Mouse (Mus musculus) retina, embryonic 14.5 days (tissue): ENCODE results near the gene Arfip2.
A peak's percentile ranks its signal among the peaks of the same experiment; 100 is the strongest.

Source experiments
- DNase-seq: peaks from one replicate; pipeline ENCODE4 v3.0.0-alpha.2; 2015; ENCODE audit warnings: low spot score

Arfip2 gene

DNA sequence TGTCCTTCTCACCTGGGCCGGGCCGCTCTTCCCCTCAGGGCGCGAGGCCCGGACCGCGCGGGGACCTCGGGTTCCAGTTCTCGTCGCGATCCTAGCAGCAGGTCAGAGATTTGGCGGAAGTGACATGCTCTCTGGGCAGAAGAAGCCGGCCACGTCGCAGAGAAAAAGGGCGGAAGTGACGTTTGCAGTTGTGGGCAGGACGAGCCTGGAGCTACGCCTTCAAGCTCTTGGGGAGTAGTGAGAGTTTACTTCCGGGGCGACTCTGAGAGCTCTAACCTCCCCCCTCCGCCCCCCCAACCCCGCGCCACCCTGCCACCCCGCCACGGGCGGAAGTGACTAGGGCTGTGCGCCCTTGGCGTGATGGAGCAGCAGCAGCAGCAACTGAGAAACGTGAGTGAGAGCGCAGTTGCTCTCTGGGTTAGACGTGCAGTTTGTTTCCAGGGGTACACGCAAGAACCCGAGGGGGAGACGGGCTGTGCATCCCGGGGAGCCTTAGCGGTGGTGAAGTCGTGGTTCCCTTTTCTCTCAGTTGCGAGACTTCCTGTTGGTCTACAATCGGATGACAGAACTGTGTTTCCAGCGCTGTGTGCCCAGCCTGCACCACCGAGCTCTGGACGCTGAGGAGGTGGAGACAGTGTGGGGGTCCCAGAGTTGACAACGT lies at the start of gene Arfip2, which contains the start of gene Gm45799:
Arfip2 (minus strand) TSS at position 184 of the 661 bp plus-strand sequence.
Gm45799 (plus strand) TSS at position 320 of the 661 bp plus-strand sequence.
- peak; percentile 99 for DNase-seq

DNA sequence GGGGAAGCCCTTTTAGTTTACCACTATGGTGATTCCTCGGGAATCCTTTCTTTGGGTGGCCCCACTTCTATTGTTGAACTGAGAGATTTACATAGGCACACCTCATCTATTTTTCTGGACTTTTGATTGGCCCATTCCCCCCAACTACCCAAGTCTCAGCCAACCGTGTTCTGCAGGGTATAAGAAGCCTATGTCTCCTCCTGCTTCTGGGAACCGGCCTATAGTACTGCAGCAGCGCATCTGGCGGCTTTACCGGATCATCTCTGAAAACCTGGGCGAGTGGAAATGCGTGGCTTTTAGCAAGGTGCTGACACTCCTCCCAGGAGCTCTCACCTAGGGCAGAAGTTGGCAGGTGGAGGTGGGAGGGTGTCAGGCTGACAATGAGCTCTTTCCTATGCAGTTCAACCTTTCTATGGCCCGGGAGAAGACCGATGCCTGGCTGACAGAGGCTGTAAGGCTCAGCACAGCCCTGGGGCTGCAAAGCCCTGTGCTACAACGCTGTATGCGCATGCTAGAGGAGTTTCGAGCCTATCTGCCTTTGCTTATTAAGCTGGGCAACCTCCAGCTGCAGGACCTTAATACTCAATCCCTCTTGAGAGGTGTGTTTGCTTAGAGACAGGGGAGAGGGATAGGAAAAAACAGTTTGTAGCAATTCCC lies 45.5 kb upstream of the Arfip2 start:
- peak; percentile 16 for DNase-seq

DNA sequence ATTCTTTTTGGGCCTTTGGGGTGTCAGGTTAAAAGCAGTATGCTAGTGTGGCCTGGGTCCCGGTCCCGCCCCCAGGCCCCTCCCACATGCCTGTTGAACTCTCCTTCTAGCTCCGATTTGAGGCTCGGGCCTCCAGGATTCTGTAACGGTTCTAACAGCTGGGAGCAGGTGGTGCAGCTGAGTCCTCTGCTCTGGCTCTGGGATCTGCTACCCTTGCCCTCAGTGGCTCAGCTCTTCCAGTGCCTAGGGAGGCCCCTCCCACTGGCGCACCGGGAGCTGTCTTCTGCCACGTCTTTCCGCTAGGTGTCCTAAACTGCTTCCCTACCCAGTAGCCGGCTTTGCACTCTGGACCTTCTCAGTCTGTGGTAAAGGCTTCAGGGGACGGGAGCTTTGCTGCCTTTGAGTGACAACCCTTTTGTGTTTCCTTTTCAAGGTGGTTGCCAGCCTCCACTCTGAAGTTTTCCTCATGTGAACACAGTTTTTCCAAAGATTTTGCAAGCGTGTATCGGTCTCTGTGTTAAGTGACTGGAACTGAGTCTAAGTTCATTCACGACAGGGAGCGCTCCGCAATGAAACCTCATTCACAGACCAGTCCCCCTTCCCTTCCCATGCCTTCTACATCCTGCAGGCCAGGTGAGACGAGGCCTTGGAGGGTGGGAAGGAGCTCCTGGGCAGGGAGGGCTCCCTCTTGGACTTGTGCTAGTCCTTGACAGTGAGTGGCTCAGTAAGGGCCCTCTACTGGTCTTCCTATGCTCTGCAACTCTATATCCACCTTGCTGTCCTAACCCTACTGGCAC lies 10.6 kb upstream of the Arfip2 start, which contains the start of gene Dnhd1:
Dnhd1 (plus strand) TSS at position 189 of the 797 bp plus-strand sequence.
- peak; percentile 80 for DNase-seq

DNA sequence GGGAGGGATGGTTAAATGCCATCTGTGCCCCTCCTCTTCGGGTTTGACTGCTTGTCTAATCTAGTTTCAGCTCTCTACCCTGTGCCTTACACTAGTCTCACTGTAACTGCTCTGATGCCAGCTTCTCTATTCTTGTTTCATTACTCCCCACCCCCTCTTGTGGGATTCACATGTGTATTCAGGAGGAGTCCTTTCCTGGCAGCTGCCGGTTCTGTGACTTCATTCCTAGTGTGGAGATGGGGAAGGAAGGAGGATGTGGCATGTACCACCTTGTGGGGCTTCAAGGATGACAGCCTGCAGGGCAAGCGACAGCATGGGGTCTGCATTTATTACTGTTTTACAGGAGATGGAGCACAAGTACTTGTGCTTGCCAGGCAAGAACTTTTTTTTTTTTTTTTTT lies 1.7 kb upstream of the Arfip2 start:
- DNase-seq = no peak

DNA sequence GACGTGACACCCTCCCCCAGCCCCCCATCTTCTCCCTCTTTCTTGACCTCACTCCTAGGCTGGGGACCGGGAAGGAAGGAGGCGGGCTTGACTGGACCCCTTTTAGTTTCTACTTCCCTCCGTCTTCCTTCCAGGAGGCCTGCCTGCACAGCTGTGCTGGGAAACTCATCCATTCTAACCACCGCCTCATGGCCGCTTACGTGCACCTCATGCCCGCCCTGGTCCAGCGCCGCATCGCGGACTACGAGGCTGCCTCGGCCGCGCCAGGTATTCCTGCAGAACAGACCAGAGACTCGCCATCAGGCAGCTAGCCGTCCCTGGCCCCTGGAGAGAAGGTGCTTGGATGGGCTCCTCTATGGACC lies 659 bp upstream of the Arfip2 start:
- DNase-seq = no peak

DNA sequence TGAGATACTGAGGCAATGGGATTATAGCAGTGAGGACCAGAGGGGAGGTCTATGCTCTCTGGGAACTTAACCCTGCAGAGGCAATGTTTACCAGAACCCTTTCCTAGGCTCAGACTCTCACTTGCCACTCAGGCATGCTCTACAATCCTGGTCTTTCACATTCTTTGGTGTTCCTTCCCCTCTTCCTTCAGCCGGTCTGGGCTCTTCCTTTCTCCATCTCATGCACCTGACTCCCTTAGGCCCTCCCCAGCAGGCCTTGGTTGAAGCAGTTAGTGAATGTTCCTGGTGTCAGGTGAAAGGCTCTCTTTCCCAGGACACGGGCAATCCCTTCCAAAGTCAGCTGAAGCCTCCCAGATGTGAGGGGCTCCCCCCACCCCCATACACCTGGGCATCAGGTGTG lies 460 bp downstream of the Arfip2 start, which contains the start of gene Timm10b:
Timm10b (plus strand) TSS at position 301 of the 400 bp plus-strand sequence.
- no peak for DNase-seq

DNA sequence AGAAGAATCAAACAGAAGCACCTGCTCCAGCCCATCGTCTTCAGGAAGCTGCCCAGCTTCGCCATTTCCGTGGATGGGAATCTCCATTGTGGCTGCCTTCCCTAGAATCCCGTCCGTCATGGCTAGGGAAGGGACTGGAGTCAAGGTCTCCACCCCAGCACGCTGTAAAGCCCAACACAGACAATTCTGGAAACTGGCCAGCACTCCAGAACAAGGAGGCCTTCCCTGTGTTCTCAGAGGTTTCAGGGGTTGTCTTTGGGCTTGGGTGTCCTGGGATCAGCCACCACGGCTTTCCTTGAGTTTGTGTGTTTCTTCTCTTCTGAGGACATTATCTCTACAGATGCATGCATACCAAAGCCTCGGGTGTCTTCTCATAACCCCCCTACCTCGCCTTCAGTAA lies 912 bp downstream of the Arfip2 start:
- DNase-seq = no peak

DNA sequence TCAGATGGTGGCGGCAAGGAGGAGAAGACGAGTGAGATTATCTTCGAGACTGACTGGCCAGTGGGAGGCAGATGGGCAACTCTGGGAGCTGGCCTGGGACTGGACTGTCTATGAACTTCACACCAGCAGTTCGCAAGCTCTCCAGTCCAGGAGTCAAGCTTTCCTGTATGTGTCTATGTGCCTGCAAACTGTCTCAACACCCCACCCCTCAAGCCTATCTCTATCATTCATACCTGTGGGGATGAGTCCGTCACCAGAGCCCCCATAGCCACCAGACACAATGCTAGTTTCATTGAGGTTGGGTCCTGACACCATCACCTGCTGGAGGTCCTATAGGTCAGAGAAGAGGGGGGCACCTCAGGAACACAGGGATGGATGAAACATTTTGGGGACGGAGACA lies 1.4 kb downstream of the Arfip2 start:
- DNase-seq = no peak

DNA sequence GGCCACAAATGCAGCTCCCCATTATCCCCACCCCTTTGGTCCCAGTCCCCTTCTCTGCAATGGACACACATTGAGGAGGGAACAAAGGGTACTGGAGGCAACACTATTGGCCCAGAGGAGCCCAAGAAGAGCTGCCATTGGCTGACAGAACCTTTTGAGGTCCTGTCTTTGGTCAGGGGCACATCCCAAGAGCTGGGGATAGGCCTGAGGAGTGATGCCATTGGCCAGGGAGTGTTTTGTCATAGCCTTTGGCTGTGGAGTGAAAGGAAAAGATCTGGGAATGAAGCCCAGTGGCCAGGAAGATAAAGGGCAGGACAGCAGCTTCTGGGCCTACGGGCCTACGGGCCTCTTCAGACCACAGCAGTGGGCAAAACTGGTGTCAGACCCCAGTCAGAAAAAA lies 4.5 kb downstream of the Arfip2 start:
- no peak for DNase-seq

DNA sequence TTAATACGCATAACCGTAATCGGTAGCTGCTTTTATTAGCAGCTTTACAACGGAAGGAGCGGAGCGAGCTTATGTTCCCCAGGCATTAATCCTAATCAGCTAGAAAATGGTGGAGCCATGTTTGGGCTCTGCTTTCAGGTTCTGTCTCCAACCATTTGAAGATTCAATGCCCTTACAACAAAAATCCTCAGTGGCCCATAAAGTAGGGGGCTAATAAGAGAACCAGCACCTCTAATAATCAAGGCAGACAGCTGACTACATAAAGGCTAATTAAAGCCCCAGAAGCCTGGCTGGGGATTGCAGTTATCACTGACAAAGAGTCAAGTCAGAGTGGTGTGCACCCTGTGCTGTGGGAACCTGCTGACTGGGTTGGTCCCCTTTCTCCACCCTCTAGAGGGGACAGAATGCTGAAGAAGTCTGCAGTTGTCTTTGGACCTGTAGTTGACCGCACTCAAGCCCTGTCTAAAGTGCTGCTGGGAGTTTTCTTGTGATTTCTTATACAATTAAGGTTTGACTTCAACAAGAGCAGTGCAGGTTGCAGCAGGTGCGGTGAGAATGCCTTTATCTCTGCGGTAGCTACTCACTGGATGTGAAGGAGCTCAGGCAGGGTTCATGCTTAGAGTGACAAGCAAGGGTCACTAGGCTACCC lies 5.8 kb downstream of the Arfip2 start:
- peak; percentile 22 for DNase-seq

DNA sequence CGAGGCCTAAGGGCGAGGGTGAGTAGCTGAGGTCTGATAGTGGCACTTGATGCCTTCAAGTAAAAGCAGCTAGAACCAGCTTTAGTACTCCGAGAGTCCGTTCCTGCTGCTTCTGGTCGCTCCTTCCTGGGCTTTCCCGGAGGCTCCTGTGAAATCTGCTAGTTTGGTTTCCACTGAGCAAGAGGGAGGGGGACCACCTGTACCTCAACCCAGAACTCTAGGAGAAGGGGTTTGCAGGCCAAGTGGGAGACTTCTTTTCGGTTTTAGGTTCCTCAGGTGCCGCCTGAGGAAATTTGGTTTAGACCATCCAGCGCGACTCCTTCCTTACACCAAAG lies 6.4 kb downstream of the Arfip2 start:
- DNase-seq = no peak

DNA sequence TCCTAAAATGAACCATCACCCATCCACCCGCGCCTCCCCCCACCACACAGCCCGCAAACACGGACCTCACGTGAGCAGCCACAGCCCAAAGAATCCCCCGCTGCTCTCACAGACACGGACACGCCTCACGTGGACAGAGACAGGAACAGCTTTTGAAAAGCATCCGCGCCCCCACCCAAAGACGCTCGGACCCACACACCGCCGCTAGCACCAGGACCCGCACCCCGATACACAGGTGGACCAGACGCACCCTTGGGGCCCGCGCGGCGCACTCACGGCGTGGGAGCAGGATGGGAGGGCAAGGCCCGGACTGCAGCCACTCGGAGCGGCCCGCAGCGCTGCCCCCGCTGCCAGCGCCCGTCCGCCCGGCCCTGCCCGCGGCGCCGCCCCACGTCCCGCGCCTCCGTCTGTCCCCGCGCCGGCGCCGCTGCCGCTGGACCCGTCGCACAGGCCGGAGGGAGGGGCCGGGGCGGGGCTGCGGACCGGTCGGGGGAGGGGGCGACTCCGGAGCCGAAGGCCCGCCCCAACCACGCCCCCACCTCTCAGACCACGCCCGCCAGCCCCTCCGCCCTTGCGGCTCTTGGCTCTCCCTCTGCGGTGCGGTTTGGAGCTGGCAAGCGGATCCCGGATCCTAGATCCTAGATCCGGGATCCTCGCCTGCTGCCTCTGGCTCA lies 7.0 kb downstream of the Arfip2 start, which contains the start of gene Trim3:
Trim3 (minus strand) TSS at position 445 of the 674 bp plus-strand sequence.
- peak; percentile 92 for DNase-seq

DNA sequence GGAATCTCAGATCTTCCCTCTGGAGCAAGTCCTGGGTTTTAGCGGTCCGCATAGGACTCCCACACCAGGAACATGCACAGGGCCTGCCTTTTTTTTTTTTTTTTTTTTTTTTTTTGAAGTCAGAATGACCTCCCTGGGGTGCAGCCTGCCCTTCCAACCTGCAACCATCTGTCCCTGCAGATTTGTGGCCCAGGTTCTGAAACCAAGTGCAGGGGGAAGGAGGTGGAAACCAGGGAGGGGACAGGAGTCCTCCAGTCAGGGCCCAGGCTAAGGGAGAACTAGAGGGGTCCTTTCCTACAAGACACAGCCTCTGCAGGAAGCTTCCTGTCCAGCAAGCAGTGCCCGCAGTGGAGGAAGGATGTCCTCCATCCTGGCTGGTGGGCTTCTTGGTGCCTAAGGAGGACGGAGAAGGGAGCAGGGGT lies 7.7 kb downstream of the Arfip2 start:
- DNase-seq = no peak

DNA sequence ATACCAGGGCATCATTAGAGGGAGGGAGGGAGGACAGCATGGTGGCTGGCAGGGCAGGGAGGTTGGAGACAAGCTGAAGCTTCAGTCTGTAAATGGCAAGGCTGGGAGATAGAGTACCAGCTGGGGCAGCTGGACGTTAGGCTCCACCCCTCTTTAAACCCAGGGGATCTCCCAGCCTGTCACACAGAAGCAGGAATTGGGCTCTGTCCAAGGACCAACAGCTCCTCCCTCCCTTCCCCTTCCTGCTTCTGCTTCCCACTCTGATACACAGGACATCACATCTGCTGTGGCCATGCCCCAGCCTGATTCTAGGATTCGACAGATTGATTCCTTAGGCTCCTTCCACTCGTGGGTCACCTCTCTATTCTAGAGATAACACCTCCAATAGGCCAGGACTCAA lies 11.6 kb downstream of the Arfip2 start:
- peak; percentile 41 for DNase-seq

DNA sequence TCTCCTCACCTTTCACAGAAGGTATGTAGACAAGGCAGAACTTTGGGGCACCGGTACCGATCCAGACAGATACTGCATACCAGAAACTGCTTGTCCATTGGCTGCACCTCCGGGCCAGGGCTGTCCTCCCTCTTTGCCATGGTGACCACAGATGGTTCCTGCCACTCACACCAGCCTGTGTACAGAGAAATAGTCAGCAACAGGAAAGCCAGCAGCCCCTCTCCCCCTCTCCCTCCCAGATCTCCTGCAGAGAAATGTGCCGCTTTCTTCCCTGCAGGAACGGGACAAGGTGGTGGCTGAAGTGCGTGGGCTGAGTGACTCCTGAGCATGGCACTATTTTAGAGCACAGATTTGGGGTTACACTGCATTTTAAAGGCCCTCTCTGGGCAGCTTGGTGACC lies 14.8 kb downstream of the Arfip2 start:
- no peak for DNase-seq

DNA sequence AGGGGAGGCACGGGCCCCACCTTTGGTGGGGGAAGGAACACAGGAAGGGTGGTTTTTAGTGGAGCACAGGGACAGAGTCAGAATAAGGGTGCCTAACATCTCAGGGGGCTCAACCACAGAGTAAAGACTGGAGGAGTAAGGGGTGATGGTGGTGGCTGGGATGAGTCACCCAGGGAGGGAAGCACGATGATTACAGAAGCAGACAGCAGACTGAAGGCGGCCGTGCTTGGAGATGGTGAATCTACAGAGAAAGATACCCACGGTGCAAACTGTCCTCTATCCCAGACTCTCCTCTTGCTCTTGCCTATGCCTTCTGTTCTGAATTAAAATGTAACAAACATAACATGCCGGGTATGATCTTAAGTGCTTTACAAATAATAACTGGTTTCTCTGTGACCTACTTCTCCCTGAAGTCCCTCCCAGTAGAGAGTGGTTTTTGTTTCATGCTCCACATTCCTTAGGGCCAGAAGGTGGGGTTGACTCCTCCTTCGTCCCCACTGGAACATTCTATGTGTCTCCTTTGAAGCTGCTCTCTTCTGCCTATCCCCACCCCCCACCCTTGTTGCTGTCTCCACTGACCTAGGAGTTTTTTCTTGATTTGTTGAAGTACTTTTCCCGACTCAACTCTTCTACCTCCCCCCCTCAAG lies 18.4 kb downstream of the Arfip2 start:
- DNase-seq = peak; percentile 7

DNA sequence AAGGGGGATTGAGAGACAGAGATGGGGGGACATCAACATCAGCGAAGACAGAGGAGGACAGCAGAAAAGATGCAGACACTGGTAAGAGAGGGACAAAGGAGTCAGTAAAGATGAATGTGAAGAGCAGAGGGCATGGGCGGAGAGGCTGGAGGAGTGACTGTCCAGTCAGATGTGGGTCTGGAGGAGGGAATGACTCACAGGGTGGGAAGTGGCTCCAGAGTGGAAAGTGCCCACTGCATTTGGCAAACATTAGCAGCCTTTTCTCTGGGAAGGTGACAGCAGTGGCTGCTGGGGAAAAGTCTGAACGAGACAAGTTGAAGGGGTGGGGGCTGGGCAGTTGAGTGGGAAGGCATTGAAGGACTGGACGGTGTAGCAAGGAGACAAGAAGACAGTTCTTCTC lies 19.2 kb downstream of the Arfip2 start:
- no peak for DNase-seq

DNA sequence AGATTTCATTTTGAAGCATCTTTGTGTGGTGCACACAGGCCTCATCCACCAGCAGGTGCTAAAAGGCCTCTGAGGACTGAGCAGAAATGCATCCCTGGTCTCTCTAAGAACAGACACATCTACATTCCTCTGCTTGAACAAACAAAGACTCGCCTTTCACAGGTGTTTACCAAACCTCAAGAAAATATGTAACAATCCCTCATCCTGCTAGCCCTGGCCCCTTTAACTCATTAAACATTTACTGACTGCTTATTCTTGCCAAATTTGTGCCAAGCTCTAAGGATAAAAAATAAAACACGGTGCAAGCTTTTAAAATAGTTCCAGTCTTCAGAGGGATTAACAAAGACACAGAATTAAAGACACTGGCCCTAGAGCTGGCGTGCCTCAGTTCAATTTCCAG lies 20.5 kb downstream of the Arfip2 start:
- no peak for DNase-seq

DNA sequence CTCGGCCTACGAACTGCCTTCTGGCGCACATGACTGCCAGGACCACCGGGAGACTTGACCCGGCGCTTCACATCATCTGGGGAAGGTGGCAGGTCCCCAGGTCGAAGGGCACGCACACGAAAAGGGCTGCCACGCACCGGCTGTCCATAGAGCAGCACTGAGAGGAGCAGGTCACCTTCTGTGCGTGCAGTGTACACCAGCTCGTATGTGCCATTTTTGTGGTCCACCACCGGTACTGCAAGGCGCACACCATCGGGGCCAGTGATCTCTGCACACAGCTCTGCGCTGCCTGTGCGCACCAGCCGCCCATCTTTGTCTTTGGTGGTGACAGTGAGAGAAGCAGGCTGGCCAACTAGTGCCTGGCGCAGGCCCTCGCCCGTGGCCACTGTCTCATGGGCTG lies 22.4 kb downstream of the Arfip2 start:
- no peak for DNase-seq

DNA sequence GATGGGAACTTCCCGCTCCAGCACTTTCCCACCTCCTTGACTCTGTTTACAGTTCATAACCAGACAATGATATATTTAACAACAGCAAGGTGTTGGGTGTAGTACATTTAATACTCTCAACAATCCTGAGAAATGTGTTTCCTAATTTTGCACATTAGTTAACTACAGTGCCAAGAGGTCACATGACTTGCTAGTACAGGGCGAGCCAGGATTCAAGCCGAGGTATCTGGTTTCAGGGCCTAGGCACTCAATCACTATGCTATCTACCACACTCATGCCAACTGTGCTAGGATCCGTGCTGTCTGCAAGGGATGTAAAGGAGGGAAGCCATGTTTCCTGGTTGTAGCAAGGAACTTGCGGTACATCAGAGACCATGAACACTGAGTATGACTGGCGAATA lies 23.7 kb downstream of the Arfip2 start:
- DNase-seq = no peak

DNA sequence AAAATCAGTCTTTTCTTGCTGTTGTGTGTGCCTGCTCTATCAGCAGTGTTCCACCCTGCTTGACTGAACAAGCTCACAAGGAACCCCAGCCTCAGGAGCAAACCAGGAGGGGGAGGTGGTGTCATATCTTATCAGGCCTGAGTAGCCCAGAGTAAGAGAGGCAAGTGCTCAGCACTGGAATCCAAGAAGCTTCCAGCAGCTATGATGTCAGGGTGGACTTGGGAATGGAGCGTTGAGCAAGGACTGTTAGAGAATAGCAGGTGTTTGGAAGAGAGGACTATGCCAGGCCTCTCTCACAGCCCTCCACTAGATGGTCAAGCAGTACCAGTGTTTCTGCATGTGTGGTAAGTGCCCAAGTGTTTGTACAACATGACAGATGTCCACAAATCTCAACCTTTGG lies 24.5 kb downstream of the Arfip2 start:
- DNase-seq = no peak
